Mouse (Mus musculus): ENCODE data around the gene Plcb1.
A peak's percentile ranks its signal among the peaks of the same experiment; 100 is the strongest.

Gene Plcb1

DNA sequence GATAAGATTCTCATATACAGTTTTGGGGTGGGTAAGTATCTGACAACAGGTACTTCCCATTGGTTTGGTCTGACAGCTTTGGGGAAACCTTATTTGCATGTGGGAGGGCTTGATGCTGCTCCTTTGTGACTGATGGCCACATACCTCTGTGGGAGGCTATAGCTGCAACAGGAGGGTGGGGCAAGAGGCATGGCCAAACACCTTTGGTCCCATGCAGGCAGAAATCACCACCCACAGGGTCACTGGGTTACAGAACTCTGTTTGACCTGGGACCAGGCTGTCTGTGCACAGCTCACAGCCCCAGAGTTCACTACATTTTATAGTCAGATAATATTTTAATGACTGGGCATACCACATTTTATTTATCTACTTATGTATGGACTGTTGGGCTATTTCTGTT, 281.6 kb downstream of the Plcb1 start:
- DNase-seq (ENCODE audit: low spot score), result no peak

DNA sequence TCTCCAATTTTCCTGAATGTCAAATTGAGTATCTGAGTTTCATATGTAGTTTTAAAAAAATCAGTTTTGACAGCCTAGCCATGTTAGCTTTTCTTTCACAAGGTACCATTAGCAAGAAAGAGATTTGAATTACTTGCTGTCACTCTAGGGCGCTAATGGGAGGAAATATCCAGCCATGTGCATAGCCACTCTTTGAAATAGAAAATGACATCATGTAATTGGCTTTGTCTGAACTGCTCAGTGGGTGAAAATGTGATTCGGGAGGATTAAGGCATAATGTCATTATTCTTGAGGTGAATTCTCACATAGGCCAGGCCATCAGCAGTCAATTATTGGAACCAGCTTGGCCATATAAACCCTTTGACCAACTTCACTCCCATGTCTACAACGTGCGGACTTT, 285.5 kb downstream of the Plcb1 start:
- peak; percentile 32 for DNase-seq (ENCODE audit: low spot score)

DNA sequence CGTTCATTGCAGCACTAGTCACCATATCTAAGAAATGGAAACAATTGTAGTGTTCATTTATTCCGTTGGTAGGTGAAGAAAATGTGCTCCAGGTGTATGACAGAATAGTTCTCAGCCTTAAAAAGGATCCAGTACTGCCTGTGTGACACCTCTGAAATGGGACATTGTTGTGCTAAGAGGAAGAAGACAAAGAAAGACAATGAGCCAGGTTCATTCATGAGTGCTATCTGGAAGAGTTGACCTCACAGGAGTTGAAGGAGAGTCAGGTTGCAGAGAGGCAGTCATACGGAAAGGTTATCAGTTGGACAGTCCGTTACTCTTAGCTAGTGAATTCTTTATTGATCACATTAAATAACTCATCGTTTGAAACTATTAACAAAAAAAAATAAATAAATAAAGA, 286.6 kb downstream of the Plcb1 start:
- DNase-seq (ENCODE audit: low spot score), result no peak

DNA sequence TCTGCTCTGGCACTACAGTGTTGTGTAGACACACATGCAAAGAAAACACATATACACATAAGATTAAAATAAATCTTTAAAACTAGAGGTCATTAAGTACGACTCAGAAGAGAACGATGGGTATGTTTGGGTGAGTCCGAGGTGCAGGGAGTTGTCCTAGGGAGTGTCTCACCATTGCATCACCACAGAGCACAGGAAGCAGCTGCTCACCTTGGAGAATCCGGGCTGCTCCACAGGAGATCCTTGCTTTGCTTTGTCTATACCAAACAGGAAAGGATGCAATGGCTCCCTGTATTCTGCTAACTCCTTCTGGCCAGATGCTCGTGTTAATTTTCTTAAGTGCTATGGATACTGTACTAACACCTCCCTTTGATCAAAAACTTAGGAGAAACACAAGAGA, 287.1 kb downstream of the Plcb1 start:
- no peak for DNase-seq (ENCODE audit: low spot score)

GRCm38 (mm10) chr2:135075375-135075774, 289.5 kb downstream of the Plcb1 start:
- no peak for DNase-seq (ENCODE audit: low spot score)

DNA sequence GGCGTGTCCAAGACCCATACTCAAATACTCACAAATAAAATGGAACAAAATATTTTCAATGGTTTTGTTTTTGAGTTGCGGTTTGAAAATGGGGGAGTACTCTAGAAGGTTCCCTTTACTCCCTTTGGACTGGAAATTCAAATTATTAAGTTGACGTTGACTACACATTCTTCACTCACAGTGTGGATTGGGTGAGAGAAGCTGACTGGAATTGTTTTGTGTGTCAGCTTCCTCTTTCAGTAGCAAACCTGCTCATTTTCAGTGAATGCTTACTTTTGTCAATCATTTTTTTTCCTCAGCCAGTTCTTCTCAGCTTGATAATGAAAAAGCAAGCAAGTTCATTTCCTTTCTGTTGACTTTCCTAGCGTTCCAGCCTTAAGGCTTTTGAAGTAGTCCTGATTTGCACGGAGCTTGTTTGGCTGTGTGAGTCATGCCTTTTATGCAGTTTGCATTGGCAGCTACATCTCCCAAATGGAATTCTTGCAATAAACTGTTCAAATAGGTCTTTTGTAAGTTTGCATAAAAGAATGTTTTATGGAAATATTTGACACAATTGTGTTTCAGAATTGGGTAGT, 306.8 kb downstream of the Plcb1 start:
- no peak for DNase-seq (ENCODE audit: low spot score)

- DNase-seq (ENCODE audit: low spot score), result no peak
These were observed 315.4 kb downstream of the Plcb1 start for GRCm38 (mm10) chr2:135101292-135101691.

DNA sequence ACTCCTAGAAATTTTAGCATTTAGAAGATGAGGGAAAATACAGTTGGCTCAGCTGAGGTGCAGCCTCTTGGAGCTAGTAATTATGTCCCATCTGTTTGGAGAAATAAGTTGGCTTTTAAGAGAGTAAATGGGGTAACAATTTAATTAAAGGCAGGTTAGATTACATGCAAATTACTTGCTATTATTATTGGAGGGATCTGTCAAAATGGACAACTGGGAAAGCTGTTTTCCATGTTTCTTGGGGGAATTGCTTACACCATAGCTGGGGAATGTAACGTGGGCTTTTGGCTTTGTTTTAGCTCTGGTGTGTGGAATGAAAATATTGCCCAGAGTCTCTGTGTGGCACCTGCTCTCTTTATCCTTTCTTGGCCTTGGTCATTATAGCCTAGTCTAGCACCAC, 316.1 kb downstream of the Plcb1 start:
- DNase-seq (ENCODE audit: low spot score), result no peak

- no peak for DNase-seq (ENCODE audit: low spot score)
These were observed 320.8 kb downstream of the Plcb1 start for GRCm38 (mm10) chr2:135106649-135107048.

GRCm38 (mm10) chr2:135108607-135109006, 322.7 kb downstream of the Plcb1 start:
- DNase-seq (ENCODE audit: low spot score), result no peak

- DNase-seq (ENCODE audit: low spot score), result no peak
These were observed 328.7 kb downstream of the Plcb1 start for GRCm38 (mm10) chr2:135114501-135115128.

GRCm38 (mm10) chr2:135123057-135123456, 337.2 kb downstream of the Plcb1 start:
- DNase-seq (ENCODE audit: low spot score), result no peak

GRCm38 (mm10) chr2:135123695-135124343, 338.0 kb downstream of the Plcb1 start:
- DNase-seq (ENCODE audit: low spot score), result no peak

DNA sequence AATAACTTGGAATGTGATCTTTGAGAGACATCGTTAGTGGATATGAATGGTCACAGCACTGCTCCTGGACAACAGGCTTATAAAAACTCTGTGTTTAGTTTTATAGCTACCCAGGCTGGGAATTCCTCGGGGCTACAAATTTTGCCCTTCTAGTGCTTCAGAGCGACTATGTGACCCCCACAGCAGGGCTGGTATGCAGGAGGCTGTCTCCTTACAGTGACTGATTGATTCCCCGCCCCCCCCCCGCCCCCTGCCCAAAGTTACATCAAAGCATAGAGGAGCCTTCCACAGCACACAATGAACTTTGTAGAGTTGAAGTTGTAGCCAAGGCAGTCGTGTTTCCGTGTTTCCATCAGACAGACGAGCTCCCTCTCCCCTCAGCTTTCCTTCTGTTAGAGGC, 354.7 kb downstream of the Plcb1 start:
- DNase-seq (ENCODE audit: low spot score), result no peak

GRCm38 (mm10) chr2:135152289-135152688, 366.4 kb downstream of the Plcb1 start:
- no peak for DNase-seq (ENCODE audit: low spot score)

- DNase-seq (ENCODE audit: low spot score), result no peak
These were observed 367.4 kb downstream of the Plcb1 start for GRCm38 (mm10) chr2:135153248-135153647.

GRCm38 (mm10) chr2:135156055-135156454, 370.2 kb downstream of the Plcb1 start:
- no peak for DNase-seq (ENCODE audit: low spot score)

GRCm38 (mm10) chr2:135157961-135158360, 372.1 kb downstream of the Plcb1 start:
- no peak for DNase-seq (ENCODE audit: low spot score)

- DNase-seq (ENCODE audit: low spot score), result no peak
These were observed 375.8 kb downstream of the Plcb1 start for GRCm38 (mm10) chr2:135161673-135162072.

- no peak for DNase-seq (ENCODE audit: low spot score)
These were observed 379.6 kb downstream of the Plcb1 start for GRCm38 (mm10) chr2:135165512-135165911.

GRCm38 (mm10) chr2:135175544-135175943, 389.7 kb downstream of the Plcb1 start:
- DNase-seq (ENCODE audit: low spot score), result no peak

DNA sequence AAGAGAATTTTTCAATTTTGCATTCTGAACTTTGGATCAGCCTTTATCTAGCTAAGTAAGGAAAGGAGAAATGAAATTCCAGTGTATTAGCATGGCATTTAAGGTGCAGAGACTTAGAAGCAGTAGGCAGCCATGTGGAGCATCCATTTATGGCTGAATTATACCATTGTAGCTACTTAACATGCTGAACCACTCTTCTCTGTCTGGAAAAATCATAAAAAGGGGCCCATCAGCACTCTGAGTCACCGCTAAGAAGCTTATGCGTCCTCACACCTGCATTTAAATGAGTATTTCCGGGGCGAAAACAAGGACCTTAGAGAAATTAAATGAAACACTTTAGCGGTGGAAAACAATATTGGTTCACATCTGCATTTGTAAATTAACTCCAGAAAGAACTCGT, 401.8 kb downstream of the Plcb1 start:
- no peak for DNase-seq (ENCODE audit: low spot score)

GRCm38 (mm10) chr2:135200830-135201229, 415.0 kb downstream of the Plcb1 start:
- no peak for DNase-seq (ENCODE audit: low spot score)

GRCm38 (mm10) chr2:135202390-135202789, 416.5 kb downstream of the Plcb1 start:
- no peak for DNase-seq (ENCODE audit: low spot score)
